Mouse (Mus musculus) cerebellum, adult 2 months (tissue): ENCODE measurements around the gene Cab39l.

Experiments used
- CTCF ChIP-seq: fragments of 200-500 bp; IDR thresholded peaks from 2 replicates; pipeline ENCODE4 v1.5.1; 2011; ENCODE audit warnings: low read depth, mild to moderate bottlenecking, control low read depth, low read length, moderate library complexity, borderline replicate concordance; ENCODE audit not compliant: insufficient read depth
- POLR2A ChIP-seq: fragments of 200-500 bp; IDR thresholded peaks from 2 replicates; pipeline ENCODE4 v1.6.1; 2011; ENCODE audit warnings: low read length, control low read depth, borderline replicate concordance; ENCODE audit not compliant: insufficient read depth

GRCm38 (mm10) chr14:59633295-59633898 is 192.6 kb downstream of the Cab39l start:
- no peak for TF ChIP-seq CTCF
- no peak for TF ChIP-seq POLR2A
